Comparison of ENCODE assay signal across 8 mouse cellular contexts in the genomic region with DNA sequence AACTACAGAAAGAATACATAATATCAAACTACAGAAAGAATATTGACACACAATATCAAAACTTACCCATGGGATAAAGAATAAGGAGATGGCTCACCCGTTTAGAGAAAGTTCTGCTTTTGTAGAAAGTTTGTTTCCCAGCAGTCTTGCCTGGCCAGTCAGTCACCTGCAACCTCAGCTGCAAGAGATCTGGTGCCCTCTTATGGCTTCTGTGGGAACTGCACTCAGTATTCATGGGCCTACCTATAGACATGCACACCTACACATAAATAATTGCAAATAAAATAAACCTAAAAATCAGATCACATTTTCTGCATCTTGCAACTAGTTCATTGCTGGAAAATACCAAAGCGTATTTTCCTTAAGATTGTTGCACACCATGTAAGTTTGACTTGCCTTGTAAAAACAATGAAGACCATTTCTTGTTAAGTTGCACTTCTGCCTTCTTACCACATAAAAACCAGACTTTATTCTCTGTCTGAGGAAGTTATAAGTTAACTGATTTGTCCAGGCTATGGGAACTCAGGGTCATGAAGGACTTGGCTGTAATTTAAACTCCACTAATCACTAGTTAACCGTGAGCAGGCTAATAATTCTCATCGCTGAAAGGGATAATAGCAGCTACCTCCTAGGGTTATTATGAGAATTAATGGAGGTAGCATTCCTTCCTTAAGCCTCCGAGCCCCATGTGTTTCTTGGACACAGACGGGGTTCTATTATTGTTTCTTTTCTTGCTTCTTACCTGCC.
A peak's percentile ranks its signal among the peaks of the same experiment; 100 is the strongest.
DNase-seq lines count a peak whose midpoint lies in the region; ATAC-seq and TF ChIP-seq lines count a peak whose summit lies in the region.
"Had no signal": no experiment of that assay in that cellular context is flagged by ENCODE, and none has a peak within 500 bp of the region (broad histone marks: within the 10 kb centered on the region; RNA-seq: fewer than 3 reads in every experiment).

No protein-coding gene starts in this region.

- H3K4me1 ChIP-seq in ES-E14 (ENCODE audit: control insufficient read depth in 2 of 2, insufficient read depth in 2 of 2, low read length in 2 of 2, poor library complexity in 1 of 2), result no peaks in the 10 kb centered on the region
- peaks cover 21% of the 10 kb centered on the region for H3K4me1 ChIP-seq in kidney, adult 2 months (ENCODE audit: control insufficient read depth, insufficient read depth, low read length)

- H3K9me3 ChIP-seq in ES-E14 (ENCODE audit: control insufficient read depth, insufficient read depth, low read depth, low read length), result no peaks in the 10 kb centered on the region
- H3K9me3 ChIP-seq: heart, embryonic 13.5 days had no signal

- WGBS in kidney, adult 2 months, result 36% methylated on average over 6 of the region's 6 CpGs

- no peak for TF ChIP-seq POLR2A in kidney, adult 2 months (IDR thresholded peaks at IDR 0.05; ENCODE audit: low read depth, low read length)

- no peaks in the 10 kb centered on the region for H3K27me3 ChIP-seq in kidney, adult 2 months (replicated peaks; ENCODE audit: control insufficient read depth, insufficient read depth, low read length)
- H3K27me3 ChIP-seq: heart, embryonic 13.5 days had no signal

- no peak overlapping the region for H3K4me3 ChIP-seq in ES-E14 (ENCODE audit: insufficient read depth in 1 of 2, low read depth in 1 of 2, low read length in 2 of 2, poor library complexity in 1 of 2, severe bottlenecking in 1 of 2)
- H3K4me3 ChIP-seq in kidney, adult 2 months (ENCODE audit: insufficient read depth, low read depth, low read length), result no peak overlapping the region
- H3K4me3 ChIP-seq: heart, embryonic 13.5 days had no signal

- no peak overlapping the region for H3K9ac ChIP-seq in ES-E14 (ENCODE audit: insufficient read depth, low read depth, low read length, poor library complexity, severe bottlenecking)
- H3K9ac ChIP-seq: heart, embryonic 13.5 days had no signal

- ATAC-seq in megakaryocyte, adult 5-6 weeks (ENCODE audit: poor library complexity, severe bottlenecking), result peak; percentile 88
- ATAC-seq in megakaryocyte-erythroid progenitor cell, adult 5-6 weeks (replicated peaks; ENCODE audit: low FRiP score, low TSS enrichment, poor library complexity, severe bottlenecking), result no peak; the same call in 1 of the 2 replicates

- no peaks in the 10 kb centered on the region for H3K36me3 ChIP-seq in ES-E14 (ENCODE audit: control insufficient read depth, insufficient read depth, low read length, poor library complexity, severe bottlenecking)
- no peaks in the 10 kb centered on the region for H3K36me3 ChIP-seq in kidney, adult 2 months (ENCODE audit: control insufficient read depth, insufficient read depth, low read length)
- H3K36me3 ChIP-seq: heart, embryonic 13.5 days had no signal

- peak; percentile 88 for TF ChIP-seq CTCF in kidney, adult 2 months (conservative IDR thresholded peaks at IDR 0.05; ENCODE audit: insufficient read depth, insufficient read length, low read depth, low read length)

- in situ Hi-C loops in ES-E14 (cut with MboI; ENCODE audit: low sequenced_read_pairs in 2 of 2, unreplicated experiment in 2 of 2), result no loop called here

- peak; percentile 20 for DNase-seq in layer of hippocampus, adult 9-11 months
- no peak for DNase-seq in layer of hippocampus, adult 9-10 months (ENCODE audit: low spot score)
- DNase-seq in ES-E14 (ENCODE audit: low read depth, low spot score), result peak; percentile 52
- DNase-seq in adrenal gland, postnatal 25 days, result peak; percentile 48
- peak; percentile 87 for DNase-seq in kidney, adult 2 months

- H3K27ac ChIP-seq in ES-E14 (ENCODE audit: insufficient read depth, low read depth, low read length, poor library complexity, severe bottlenecking), result no peak overlapping the region
- H3K27ac ChIP-seq in kidney, adult 2 months (ENCODE audit: insufficient read depth, low read depth, low read length), result peak overlapping the region; percentile 95

TF ChIP-seq in ES-E14, 5 proteins besides CTCF, POLR2A, EP300 and RAD21:
- TF ChIP-seq HCFC1 (IDR thresholded peaks at IDR 0.05; ENCODE audit: borderline replicate concordance, insufficient read depth, low read length) (no peak), ZC3H11A (IDR thresholded peaks at IDR 0.05; ENCODE audit: borderline replicate concordance, low read depth, low read length) (peak; percentile 81)
